Mouse (Mus musculus) heart, postnatal 0 days (tissue): Measurements from ENCODE around the gene P3h3.

ENCODE experiments used
- CTCF ChIP-seq: IDR thresholded peaks from 2 replicates; pipeline ENCODE4 v1.5.1; 2016; ENCODE audit warnings: antibody characterized with exemption, control low read depth, low read depth
- EP300 ChIP-seq: IDR thresholded peaks from 2 replicates; pipeline ENCODE4 v1.6.1; 2016; ENCODE audit warnings: antibody characterized with exemption, low read depth

DNA sequence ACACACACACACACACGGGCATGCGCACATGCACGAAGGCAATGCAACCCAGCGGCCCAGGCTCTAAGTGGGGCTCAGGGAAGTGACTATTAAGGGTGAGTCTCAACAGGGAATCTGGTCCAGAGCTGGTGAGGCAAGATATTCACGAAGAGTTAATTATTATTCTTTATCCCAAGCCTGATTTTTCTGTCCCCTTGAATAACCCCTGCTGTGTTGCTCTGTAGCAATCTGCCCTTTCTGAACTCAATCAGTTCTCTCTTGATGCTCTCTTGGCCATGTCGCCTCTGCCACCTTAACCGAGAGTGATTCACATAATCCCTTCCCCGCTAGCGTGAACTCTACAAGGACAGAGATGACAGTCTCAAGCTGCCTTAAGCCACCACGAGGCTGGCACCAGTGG is 25.8 kb upstream of the P3h3 start:
- TF ChIP-seq EP300 (no peak), CTCF (no peak)
